Mouse (Mus musculus) thymus, adult 2 months (tissue): ENCODE measurements around the gene Gja10. TPM values are rescaled to one million over a fixed set of nuclear protein-coding genes. Genes with fewer than 3 reads are reported as not detected.

ENCODE experiments used
- DNase-seq: peaks from one replicate; pipeline ENCODE4 v3.0.0; 2021
- H3K27ac ChIP-seq: fragments of 200-500 bp; 2 replicates; pipeline ENCODE4 v1.5.1; 2012; ENCODE audit warnings: low read length, control low read depth; ENCODE audit not compliant: control insufficient read depth, insufficient read depth
- H3K27me3 ChIP-seq: fragments of 200-500 bp; 2 replicates; pipeline ENCODE4 v1.6.1; 2012; ENCODE audit warnings: mild to moderate bottlenecking, low read length, moderate library complexity, mixed read lengths; ENCODE audit not compliant: control insufficient read depth, insufficient read depth
- H3K36me3 ChIP-seq: fragments of 200-500 bp; 2 replicates; pipeline ENCODE4 v1.6.1; 2012; ENCODE audit warnings: mild to moderate bottlenecking, low read length, moderate library complexity; ENCODE audit not compliant: control insufficient read depth, insufficient read depth
- H3K4me1 ChIP-seq: fragments of 200-500 bp; replicated peaks from 2 replicates; pipeline ENCODE4 v1.6.1; 2012; ENCODE audit warnings: low read length; ENCODE audit not compliant: control insufficient read depth, insufficient read depth
- H3K4me3 ChIP-seq: fragments of 200-500 bp; 2 replicates; pipeline ENCODE4 v1.5.1; 2012; ENCODE audit warnings: mild to moderate bottlenecking, low read length, control low read depth, moderate library complexity; ENCODE audit not compliant: control insufficient read depth, insufficient read depth
- CTCF ChIP-seq: fragments of 200-500 bp; IDR thresholded peaks from 2 replicates; pipeline ENCODE4 v1.5.1; 2012; ENCODE audit warnings: mild to moderate bottlenecking, control low read depth, low read length, moderate library complexity, borderline replicate concordance; ENCODE audit not compliant: control insufficient read depth, poor library complexity, insufficient read depth; ENCODE audit errors: extremely low read depth
- POLR2A ChIP-seq: fragments of 200-500 bp; IDR thresholded peaks from 2 replicates; pipeline ENCODE4 v1.6.1; 2012; ENCODE audit warnings: mild to moderate bottlenecking, low read length, control low read depth, moderate library complexity; ENCODE audit not compliant: control insufficient read depth, poor library complexity, insufficient read depth; ENCODE audit errors: extremely low read depth
- WGBS: fragments of 180-500 bp; shearing (Covaris S2); methylation state at CpG from one replicate; pipeline ENCODE4 v1.1.7; 2018; 5-methylcytosine and 5-hydroxymethylcytosine counted together
- polyA plus RNA-seq: library from polyadenylated mRNA; depleted of rRNA; stranded (reverse); fragments of >200 nt; gene quantifications from 2 replicates; pipeline ENCODE4 v1.2.3, GENCODE M21; 2012; rRNA removed

The Gja10 gene
- 0.12 TPM in 1 of 2 replicates, not detected in the other for polyA plus RNA-seq

GRCm38 (mm10) chr4:32602660-32603059 is at the start of gene Gja10:
Gja10 (minus strand) TSS chr4:32602760.
- 61% methylated on average over 3 of the region's 3 CpGs for WGBS
- no peak for TF ChIP-seq CTCF
- no peak for TF ChIP-seq POLR2A
- no peaks in the 10 kb centered on the region for H3K4me1 ChIP-seq
- no peak within 1 kb of the TSS for H3K4me3 ChIP-seq
- no peak for DNase-seq
- H3K27me3 ChIP-seq, result no peaks in the 10 kb centered on the region
- H3K27ac ChIP-seq, result no peak within 1 kb of the TSS
- H3K36me3 ChIP-seq, result no peaks in the 10 kb centered on the region

GRCm38 (mm10) chr4:32651669-32652068 is 49.1 kb upstream of the Gja10 start:
- no peak overlapping the region for H3K4me3 ChIP-seq
- DNase-seq, result no peak
- no peaks in the 10 kb centered on the region for H3K4me1 ChIP-seq
- TF ChIP-seq CTCF (no peak), POLR2A (no peak)
- H3K36me3 ChIP-seq, result peaks cover 29% of the 10 kb centered on the region
- WGBS, result 92% methylated on average over 5 of the region's 5 CpGs
- H3K27ac ChIP-seq, result no peak overlapping the region
- no peaks in the 10 kb centered on the region for H3K27me3 ChIP-seq

- no peak for DNase-seq
- no peak overlapping the region for H3K4me3 ChIP-seq
- TF ChIP-seq CTCF, result no peak
- no peak for TF ChIP-seq POLR2A
- H3K27ac ChIP-seq, result no peak overlapping the region
- H3K4me1 ChIP-seq, result peaks cover 2% of the 10 kb centered on the region
- H3K27me3 ChIP-seq, result no peaks in the 10 kb centered on the region
- H3K36me3 ChIP-seq, result peaks cover 9% of the 10 kb centered on the region; the same call in 1 of the 2 replicates
Measured at GRCm38 (mm10) chr4:32621637-32622036, 19.1 kb upstream of the Gja10 start.

- DNase-seq, result peak; percentile 99
- Histone ChIP-seq H3K27ac (peak within 1 kb of the TSS; percentile 70), H3K27me3 (no peaks in the 10 kb centered on the region), H3K36me3 (no peaks in the 10 kb centered on the region), H3K4me3 (peak within 1 kb of the TSS; percentile 92), H3K4me1 (peaks cover 2% of the 10 kb centered on the region; the same call in 1 of the 2 replicates)
- WGBS, result under 1% methylated on average over 67 of the region's 67 CpGs
- TF ChIP-seq CTCF (peak; percentile 53; the same call in 1 of the 2 replicates), POLR2A (peak; percentile 79)
Measured at GRCm38 (mm10) chr4:32615034-32615881, 12.7 kb upstream of the Gja10 start, which contains the start of gene Casp8ap2. Casp8ap2 (plus strand) TSS chr4:32615451.

GRCm38 (mm10) chr4:32601135-32601534 is 1.4 kb downstream of the Gja10 start:
- no peaks in the 10 kb centered on the region for H3K36me3 ChIP-seq
- no peak overlapping the region for H3K27ac ChIP-seq
- DNase-seq, result peak; percentile 55
- H3K4me1 ChIP-seq, result no peaks in the 10 kb centered on the region
- 26% methylated on average over 12 of the region's 12 CpGs for WGBS
- TF ChIP-seq POLR2A (no peak), CTCF (no peak)
- H3K27me3 ChIP-seq, result no peaks in the 10 kb centered on the region
- H3K4me3 ChIP-seq, result no peak overlapping the region

- Histone ChIP-seq H3K4me3 (no peak overlapping the region), H3K27me3 (no peaks in the 10 kb centered on the region), H3K36me3 (no peaks in the 10 kb centered on the region), H3K27ac (no peak overlapping the region), H3K4me1 (no peaks in the 10 kb centered on the region; the same call in 1 of the 2 replicates)
- no peak for TF ChIP-seq POLR2A
- TF ChIP-seq CTCF, result no peak
- DNase-seq, result no peak
- 29% methylated on average over 6 of the region's 6 CpGs for WGBS
Measured at GRCm38 (mm10) chr4:32588237-32588636, 14.3 kb downstream of the Gja10 start.

- 69% methylated on average over 5 of the region's 5 CpGs for WGBS
- H3K4me3 ChIP-seq, result no peak overlapping the region
- H3K27me3 ChIP-seq, result no peaks in the 10 kb centered on the region
- TF ChIP-seq POLR2A, result no peak
- no peak for TF ChIP-seq CTCF
- DNase-seq, result no peak
- H3K36me3 ChIP-seq, result no peaks in the 10 kb centered on the region
- H3K27ac ChIP-seq, result no peak overlapping the region
- no peaks in the 10 kb centered on the region; the same call in 1 of the 2 replicates for H3K4me1 ChIP-seq
Measured at GRCm38 (mm10) chr4:32587543-32587942, 15.0 kb downstream of the Gja10 start.
